5 mouse cellular contexts compared by ENCODE assay signal in genomic region chr2:132239434-132239833, GRCm38 (mm10). TPM values are rescaled to one million over a fixed set of nuclear protein-coding genes. Genes with fewer than 3 reads are reported as not detected.
DNase-seq lines count a peak whose midpoint lies in the region; ATAC-seq and TF ChIP-seq lines count a peak whose summit lies in the region.
"Not testable (repeated sequence)": the region's sequence is repeated elsewhere in the genome, so short reads cannot be mapped to it uniquely, and the experiment has no call there.

No protein-coding gene starts in this region.

- not testable (repeated sequence) for TF ChIP-seq EP300 in lung, postnatal 0 days (IDR thresholded peaks at IDR 0.05)

- not testable (repeated sequence) for H3K9ac ChIP-seq in intestine, embryonic 15.5 days; intestine, embryonic 16.5 days (ENCODE audit: low read depth, low read length); intestine, postnatal 0 days (ENCODE audit: low read depth, low read length); lung, postnatal 0 days (replicated peaks; ENCODE audit: low read depth)

- H3K4me3 ChIP-seq in intestine, embryonic 15.5 days (replicated peaks); intestine, embryonic 16.5 days (ENCODE audit: low read length); intestine, postnatal 0 days (ENCODE audit: low read depth, low read length); lung, postnatal 0 days (ENCODE audit: low read depth, low read length); small intestine, adult 2 months (ENCODE audit: low read depth, low read length): not testable (repeated sequence)

- H3K9me3 ChIP-seq in intestine, embryonic 15.5 days; intestine, embryonic 16.5 days (ENCODE audit: control insufficient read depth, low read length); intestine, postnatal 0 days (ENCODE audit: control insufficient read depth); lung, postnatal 0 days (ENCODE audit: low read length): not testable (repeated sequence)

- DNase-seq in lung, postnatal 0 days (ENCODE audit: low spot score): peak; percentile 17

- H3K27ac ChIP-seq in intestine, embryonic 15.5 days; intestine, postnatal 0 days (ENCODE audit: low read depth, low read length); lung, postnatal 0 days (ENCODE audit: low read length): not testable (repeated sequence)
- H3K27ac ChIP-seq in intestine, embryonic 16.5 days (ENCODE audit: low read length): peak overlapping the region; percentile 45
- peak overlapping the region; percentile 68; the same call in 1 of the 2 replicates for H3K27ac ChIP-seq in small intestine, adult 2 months (ENCODE audit: insufficient read depth, low read depth, low read length)

- not testable (repeated sequence) for H3K4me1 ChIP-seq in intestine, embryonic 15.5 days (replicated peaks); intestine, postnatal 0 days (replicated peaks; ENCODE audit: control insufficient read depth, insufficient read depth, low read length); lung, postnatal 0 days (ENCODE audit: insufficient read depth, low read depth, low read length)
- H3K4me1 ChIP-seq in intestine, embryonic 16.5 days (ENCODE audit: control insufficient read depth, insufficient read depth, low read length): peaks cover 12% of the 10 kb centered on the region
- H3K4me1 ChIP-seq in small intestine, adult 2 months (ENCODE audit: control insufficient read depth, insufficient read depth, insufficient read length, low read length): peaks cover 32% of the 10 kb centered on the region; the same call in 1 of the 2 replicates

- TF ChIP-seq POLR2A in small intestine, adult 2 months (IDR thresholded peaks at IDR 0.05; ENCODE audit: low read depth, low read length): not testable (repeated sequence)

- TF ChIP-seq CTCF in intestine, postnatal 0 days (IDR thresholded peaks at IDR 0.05; ENCODE audit: low read depth); lung, postnatal 0 days (IDR thresholded peaks at IDR 0.05); small intestine, adult 2 months (IDR thresholded peaks at IDR 0.05; ENCODE audit: extremely low read depth, insufficient read length, insufficient replicate concordance, low read depth, low read length): not testable (repeated sequence)

- 72% methylated on average over 3 of the region's 3 CpGs for WGBS in intestine, embryonic 15.5 days
- WGBS in intestine, embryonic 16.5 days: 67% methylated on average over 3 of the region's 3 CpGs
- 51% methylated on average over 3 of the region's 3 CpGs for WGBS in intestine, postnatal 0 days
- WGBS in lung, postnatal 0 days: 64% methylated on average over 3 of the region's 3 CpGs
- 25% methylated on average over 3 of the region's 3 CpGs for WGBS in small intestine, adult 2 months

- H3K36me3 ChIP-seq in intestine, embryonic 15.5 days; intestine, embryonic 16.5 days (ENCODE audit: control insufficient read depth, insufficient read depth, low read length); lung, postnatal 0 days (ENCODE audit: insufficient read depth, low read length): not testable (repeated sequence)
- H3K36me3 ChIP-seq in intestine, postnatal 0 days (ENCODE audit: control insufficient read depth, insufficient read depth): peaks cover 13% of the 10 kb centered on the region; the same call in 1 of the 2 replicates
- H3K36me3 ChIP-seq in small intestine, adult 2 months (ENCODE audit: control insufficient read depth, insufficient read depth, low read length): peaks cover 15% of the 10 kb centered on the region

- H3K27me3 ChIP-seq in intestine, embryonic 15.5 days (replicated peaks); intestine, embryonic 16.5 days (replicated peaks; ENCODE audit: control insufficient read depth, insufficient read depth, low read length); intestine, postnatal 0 days (replicated peaks; ENCODE audit: control insufficient read depth, insufficient read depth, low read length); lung, postnatal 0 days (replicated peaks; ENCODE audit: insufficient read depth, low read length); small intestine, adult 2 months (ENCODE audit: control insufficient read depth, insufficient read depth, low read length): not testable (repeated sequence)

- H3K4me2 ChIP-seq in intestine, embryonic 15.5 days (replicated peaks); intestine, embryonic 16.5 days (ENCODE audit: low read depth, low read length); intestine, postnatal 0 days (replicated peaks; ENCODE audit: low read depth); lung, postnatal 0 days (replicated peaks; ENCODE audit: low read depth, low read length): not testable (repeated sequence)

- ATAC-seq in intestine, embryonic 15.5 days: peak; percentile 55
- peak; percentile 52 for ATAC-seq in intestine, embryonic 16.5 days
- peak; percentile 60 for ATAC-seq in intestine, postnatal 0 days
- ATAC-seq in lung, postnatal 0 days: 0 out of 2 replicates have a peak, but pooled peaks have one; percentile 26

RNA-seq across cellular contexts. Expression of gene Tmem230, which starts 8.2 kb away (rescaled TPM):
- 42.5 and 43.3 TPM in 2 replicates for polyA plus RNA-seq in intestine, embryonic 15.5 days (2015; fragmentation: Nextera tagmentation; extraction: Ambion mirVana)
- 46.1 and 48.4 TPM in 2 replicates for polyA plus RNA-seq in intestine, embryonic 16.5 days (2015; fragmentation: Nextera tagmentation; extraction: Ambion mirVana)
- polyA plus RNA-seq in intestine, postnatal 0 days (2015; fragmentation: Nextera tagmentation; extraction: Ambion mirVana): 31.2 and 34.3 TPM in 2 replicates
- polyA plus RNA-seq in lung, postnatal 0 days (2015; fragmentation: Nextera tagmentation; extraction: Ambion mirVana): 39.6 and 41.7 TPM in 2 replicates
- polyA plus RNA-seq in small intestine, adult 2 months (2012; rRNA removed): 112 and 227 TPM in 2 replicates

RNA-seq across cellular contexts. Expression of gene Pcna, which starts 13.7 kb away (rescaled TPM):
- polyA plus RNA-seq in intestine, embryonic 15.5 days (2015; fragmentation: Nextera tagmentation; extraction: Ambion mirVana): 247 and 259 TPM in 2 replicates
- polyA plus RNA-seq in intestine, embryonic 16.5 days (2015; fragmentation: Nextera tagmentation; extraction: Ambion mirVana): 189 and 217 TPM in 2 replicates
- 105 and 106 TPM in 2 replicates for polyA plus RNA-seq in intestine, postnatal 0 days (2015; fragmentation: Nextera tagmentation; extraction: Ambion mirVana)
- polyA plus RNA-seq in lung, postnatal 0 days (2015; fragmentation: Nextera tagmentation; extraction: Ambion mirVana): 74.7 and 76.4 TPM in 2 replicates
- polyA plus RNA-seq in small intestine, adult 2 months (2012; rRNA removed): 32.6 and 54.9 TPM in 2 replicates

RNA-seq across cellular contexts. Expression of gene Cds2, which starts 23.5 kb away (rescaled TPM):
- 19.9 and 25.1 TPM in 2 replicates for polyA plus RNA-seq in intestine, embryonic 15.5 days (2015; fragmentation: Nextera tagmentation; extraction: Ambion mirVana)
- polyA plus RNA-seq in intestine, embryonic 16.5 days (2015; fragmentation: Nextera tagmentation; extraction: Ambion mirVana): 17.4 and 20.5 TPM in 2 replicates
- polyA plus RNA-seq in intestine, postnatal 0 days (2015; fragmentation: Nextera tagmentation; extraction: Ambion mirVana): 16.2 and 17.3 TPM in 2 replicates
- 32.3 and 37.0 TPM in 2 replicates for polyA plus RNA-seq in lung, postnatal 0 days (2015; fragmentation: Nextera tagmentation; extraction: Ambion mirVana)
- 9.6 and 21.2 TPM in 2 replicates for polyA plus RNA-seq in small intestine, adult 2 months (2012; rRNA removed)
